Mouse (Mus musculus) limb, embryonic 14.5 days (tissue): Measurements from ENCODE around the gene Ccdc175. TPM values are rescaled to one million over a fixed set of nuclear protein-coding genes. Genes with fewer than 3 reads are reported as not detected.
A peak's percentile ranks its signal among the peaks of the same experiment; 100 is the strongest.

Experiments
- ATAC-seq: fragments of 200-750 bp; cut with Nextera tagmentation; 2 replicates; pipeline ENCODE4 v1.8.0; 2017; ENCODE audit warnings: low read depth, moderate number of reproducible peaks, moderate TSS enrichment; ENCODE audit not compliant: low FRiP score
- DNase-seq: peaks from one replicate; pipeline ENCODE4 v3.0.0-alpha.2; 2015; ENCODE audit warnings: low spot score
- H3K27ac ChIP-seq: fragments of 300-500 bp; sonication (generic); replicated peaks from 2 replicates; pipeline ENCODE4 v1.5.1; 2014; ENCODE audit warnings: low read depth, mild to moderate bottlenecking, low read length, moderate library complexity, mixed read lengths
- H3K27me3 ChIP-seq: fragments of 300-500 bp; sonication (generic); 2 replicates; pipeline ENCODE4 v1.6.1; 2014; ENCODE audit warnings: low read length, mixed read lengths; ENCODE audit not compliant: control insufficient read depth, insufficient read depth
- H3K36me3 ChIP-seq: fragments of 300-500 bp; sonication (generic); 2 replicates; pipeline ENCODE4 v1.6.1; 2014; ENCODE audit warnings: mild to moderate bottlenecking, low read length, moderate library complexity, mixed read lengths; ENCODE audit not compliant: control insufficient read depth, insufficient read depth
- H3K4me1 ChIP-seq: fragments of 300-500 bp; sonication (generic); 2 replicates; pipeline ENCODE4 v1.6.1; 2014; ENCODE audit warnings: antibody characterized with exemption, low read length, mixed read lengths; ENCODE audit not compliant: control insufficient read depth, insufficient read depth
- H3K4me2 ChIP-seq: fragments of 300-500 bp; sonication (generic); replicated peaks from 2 replicates; pipeline ENCODE4 v1.6.1; 2014; ENCODE audit warnings: low read depth, mild to moderate bottlenecking, low read length, moderate library complexity; ENCODE audit not compliant: severe bottlenecking
- H3K4me3 ChIP-seq: fragments of 300-500 bp; sonication (generic); replicated peaks from 2 replicates; pipeline ENCODE4 v1.5.1; 2014; ENCODE audit warnings: low read length
- H3K9ac ChIP-seq: fragments of 300-500 bp; sonication (generic); 2 replicates; pipeline ENCODE4 v1.6.1; 2014; ENCODE audit warnings: mild to moderate bottlenecking, low read depth, low read length, moderate library complexity; ENCODE audit not compliant: severe bottlenecking
- H3K9me3 ChIP-seq: fragments of 300-500 bp; sonication (generic); 2 replicates; pipeline ENCODE4 v1.6.1; 2016; ENCODE audit warnings: low read length; ENCODE audit not compliant: control insufficient read depth
- POLR2A ChIP-seq: fragments of 200-500 bp; IDR thresholded peaks from 2 replicates; pipeline ENCODE4 v1.8.0; 2012; ENCODE audit warnings: inconsistent platforms, mild to moderate bottlenecking, moderate library complexity, borderline replicate concordance; ENCODE audit not compliant: insufficient read depth, insufficient read length; ENCODE audit errors: extremely low read depth
- WGBS: fragments of 180-500 bp; shearing (Covaris S2); extraction: QIAGEN DNeasy Blood & Tissue Kit; methylation state at CpG from one replicate; pipeline ENCODE4 v1.1.7; 2014; 5-methylcytosine and 5-hydroxymethylcytosine counted together
- polyA plus RNA-seq, 2 experiments: library from polyadenylated mRNA; depleted of rRNA in 1 of 2; stranded (reverse) in 1 of 2; unstranded in 1 of 2; fragments of >200 nt; fragmentation: Nextera tagmentation in 1 of 2; extraction: Ambion mirVana in 1 of 2; gene quantifications; 2 replicates each; pipeline versions ENCODE4 v1.2.1 to v1.2.3; 2012 to 2014

The Ccdc175 gene
- polyA plus RNA-seq, 2 experiments: not detected

GRCm38 (mm10) chr12:72129203-72129602 is 55.6 kb downstream of the Ccdc175 start:
- no peak for TF ChIP-seq POLR2A
- H3K36me3 ChIP-seq: no peaks in the 10 kb centered on the region
- 79% methylated on average over 10 of the region's 10 CpGs for WGBS
- no peaks in the 10 kb centered on the region for H3K9me3 ChIP-seq
- no peak overlapping the region for H3K27ac ChIP-seq
- H3K9ac ChIP-seq: no peak overlapping the region
- no peaks in the 10 kb centered on the region for H3K4me1 ChIP-seq
- ATAC-seq (no peak), DNase-seq (no peak)
- H3K4me3 ChIP-seq: no peak overlapping the region
- no peaks in the 10 kb centered on the region for H3K27me3 ChIP-seq
- H3K4me2 ChIP-seq: no peak overlapping the region

- no peak for TF ChIP-seq POLR2A
- H3K9ac ChIP-seq: no peak overlapping the region
- no peak overlapping the region for H3K4me3 ChIP-seq
- 82% methylated on average over 21 of the region's 23 CpGs for WGBS
- H3K4me1 ChIP-seq: no peaks in the 10 kb centered on the region
- H3K27ac ChIP-seq: no peak overlapping the region
- no peaks in the 10 kb centered on the region for H3K36me3 ChIP-seq
- H3K9me3 ChIP-seq: 0 out of 2 replicates have a peak, but pooled peaks cover under 1% of the 10 kb centered on the region
- no peak overlapping the region for H3K4me2 ChIP-seq
- ATAC-seq (no peak), DNase-seq (no peak)
- no peaks in the 10 kb centered on the region for H3K27me3 ChIP-seq
Observed at GRCm38 (mm10) chr12:72115686-72116345, 69.0 kb downstream of the Ccdc175 start.

DNA sequence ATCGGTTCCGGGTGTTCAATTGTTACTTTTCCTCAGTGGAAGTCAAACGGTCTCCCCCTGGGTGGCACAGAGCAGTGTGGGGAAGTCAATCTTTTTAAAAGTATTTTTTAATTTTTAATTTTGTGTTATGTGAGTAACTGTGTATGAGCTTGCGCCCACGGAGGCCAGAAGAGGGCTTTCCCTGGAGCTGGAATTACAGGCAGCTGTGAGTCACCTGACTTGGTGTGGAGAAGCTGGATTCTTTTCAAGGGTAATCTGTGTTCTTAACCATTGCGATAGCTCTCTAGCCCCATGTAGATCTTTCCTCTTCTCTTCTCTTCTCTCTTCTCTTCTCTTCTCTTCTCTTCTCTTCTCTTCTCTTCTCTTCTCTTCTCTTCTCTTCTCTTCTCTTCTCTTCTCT is 69.7 kb downstream of the Ccdc175 start:
- WGBS: 68% methylated on average over 6 of the region's 6 CpGs
- TF ChIP-seq POLR2A: no peak

GRCm38 (mm10) chr12:72104525-72105281 is 80.1 kb downstream of the Ccdc175 start:
- no peak overlapping the region for H3K9ac ChIP-seq
- no peak overlapping the region for H3K4me3 ChIP-seq
- no peak overlapping the region for H3K27ac ChIP-seq
- H3K4me1 ChIP-seq: no peaks in the 10 kb centered on the region; the same call in 1 of the 2 replicates
- WGBS: 30% methylated on average over 14 of the region's 14 CpGs
- H3K4me2 ChIP-seq: no peak overlapping the region
- DNase-seq (peak; percentile 89), ATAC-seq (no peak)
- H3K27me3 ChIP-seq: no peaks in the 10 kb centered on the region
- no peaks in the 10 kb centered on the region for H3K9me3 ChIP-seq
- TF ChIP-seq POLR2A: no peak
- H3K36me3 ChIP-seq: peaks cover 11% of the 10 kb centered on the region

More for the DNA sequence above, 69.7 kb downstream of the Ccdc175 start:
- Histone ChIP-seq H3K27ac (no peak overlapping the region), H3K9ac (no peak overlapping the region), H3K4me3 (no peak overlapping the region), H3K4me1 (no peaks in the 10 kb centered on the region), H3K9me3 (no peaks in the 10 kb centered on the region), H3K27me3 (no peaks in the 10 kb centered on the region), H3K4me2 (no peak overlapping the region), H3K36me3 (no peaks in the 10 kb centered on the region)
- no peak for ATAC-seq
- no peak for DNase-seq

DNA sequence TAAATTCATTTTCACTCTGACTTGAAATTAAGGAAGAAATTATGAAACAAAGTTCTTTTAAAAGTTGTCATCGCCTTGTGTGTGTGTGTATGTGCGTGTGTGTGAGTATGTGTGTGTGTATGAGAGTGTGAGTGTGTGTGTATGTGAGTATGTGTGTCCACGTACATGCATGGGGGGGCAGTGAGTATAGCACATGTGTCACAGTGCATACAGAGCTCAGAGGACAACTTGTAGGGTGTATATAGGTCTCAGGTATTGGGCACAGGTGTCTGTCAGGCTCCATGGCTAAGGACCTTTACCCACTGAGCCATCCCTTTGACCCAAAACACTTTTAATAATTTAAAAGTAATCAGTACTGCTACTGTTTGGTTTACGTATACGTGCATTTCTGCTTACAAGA is 80.8 kb downstream of the Ccdc175 start:
- 83% methylated on average over 5 of the region's 5 CpGs for WGBS
- Histone ChIP-seq H3K4me3 (no peak overlapping the region), H3K27me3 (no peaks in the 10 kb centered on the region), H3K4me2 (no peak overlapping the region), H3K9me3 (no peaks in the 10 kb centered on the region), H3K9ac (no peak overlapping the region), H3K4me1 (no peaks in the 10 kb centered on the region; the same call in 1 of the 2 replicates), H3K27ac (no peak overlapping the region), H3K36me3 (peaks cover 18% of the 10 kb centered on the region)
- ATAC-seq: no peak
- no peak for TF ChIP-seq POLR2A
- DNase-seq: no peak
